Mouse (Mus musculus) hindbrain, embryonic 12.5 days (tissue): ENCODE data around the gene Poll. TPM values are rescaled to one million over a fixed set of nuclear protein-coding genes. Genes with fewer than 3 reads are reported as not detected.

ENCODE experiments used
- ATAC-seq: fragments of 200-750 bp; cut with Nextera tagmentation; 2 replicates; pipeline ENCODE4 v1.8.0; 2017; ENCODE audit warnings: moderate TSS enrichment; ENCODE audit not compliant: low FRiP score
- H3K27ac ChIP-seq: fragments of 300-500 bp; sonication (generic); 2 replicates; pipeline ENCODE4 v1.5.1; 2016; ENCODE audit warnings: mild to moderate bottlenecking
- H3K27me3 ChIP-seq: fragments of 300-500 bp; sonication (generic); 2 replicates; pipeline ENCODE4 v1.6.1; 2016; ENCODE audit warnings: mild to moderate bottlenecking
- H3K36me3 ChIP-seq: fragments of 300-500 bp; sonication (generic); 2 replicates; pipeline ENCODE4 v1.6.1; 2016; ENCODE audit warnings: mild to moderate bottlenecking
- H3K4me1 ChIP-seq: fragments of 300-500 bp; sonication (generic); 2 replicates; pipeline ENCODE4 v1.6.1; 2016
- H3K4me2 ChIP-seq: fragments of 300-500 bp; sonication (generic); replicated peaks from 2 replicates; pipeline ENCODE4 v1.6.1; 2016; ENCODE audit warnings: mild to moderate bottlenecking
- H3K4me3 ChIP-seq: fragments of 300-500 bp; sonication (generic); 2 replicates; pipeline ENCODE4 v1.5.1; 2016; ENCODE audit warnings: mild to moderate bottlenecking
- H3K9ac ChIP-seq: fragments of 300-500 bp; sonication (generic); 2 replicates; pipeline ENCODE4 v1.6.1; 2016; ENCODE audit warnings: mild to moderate bottlenecking, moderate library complexity
- H3K9me3 ChIP-seq: fragments of 300-500 bp; sonication (generic); replicated peaks from 2 replicates; pipeline ENCODE4 v1.6.1; 2016; ENCODE audit warnings: mild to moderate bottlenecking
- WGBS: fragments of 180-500 bp; shearing (Covaris S2); methylation state at CpG from one replicate; pipeline ENCODE4 v1.1.7; 2016; 5-methylcytosine and 5-hydroxymethylcytosine counted together
- polyA plus RNA-seq: library from polyadenylated mRNA; unstranded; fragments of >200 nt; fragmentation: Nextera tagmentation; extraction: Ambion mirVana; gene quantifications from 2 replicates; pipeline ENCODE4 v1.2.1, GENCODE M21; 2016

Gene Poll
- polyA plus RNA-seq, 1 experiment from 2014 or later = 16.5 TPM

GRCm38 (mm10) chr19:45589761-45590160, 29.4 kb upstream of the Poll start:
- WGBS = 91% methylated on average over 6 of the region's 6 CpGs
- peaks cover 69% of the 10 kb centered on the region for H3K27me3 ChIP-seq

GRCm38 (mm10) chr19:45587509-45588292, 27.4 kb upstream of the Poll start:
- H3K9ac ChIP-seq = no peak overlapping the region
- ATAC-seq = no peak
- peaks cover 7% of the 10 kb centered on the region for H3K4me1 ChIP-seq
- no peaks in the 10 kb centered on the region for H3K36me3 ChIP-seq
- peaks cover 65% of the 10 kb centered on the region for H3K27me3 ChIP-seq
- no peak overlapping the region for H3K27ac ChIP-seq
- no peak overlapping the region for H3K4me3 ChIP-seq
- 84% methylated on average over 6 of the region's 6 CpGs for WGBS
- no peaks in the 10 kb centered on the region for H3K9me3 ChIP-seq
- no peak overlapping the region for H3K4me2 ChIP-seq

More at GRCm38 (mm10) chr19:45589761-45590160, 29.4 kb upstream of the Poll start:
- Histone ChIP-seq H3K36me3 (no peaks in the 10 kb centered on the region), H3K4me3 (no peak overlapping the region), H3K4me1 (peaks cover 3% of the 10 kb centered on the region; the same call in 1 of the 2 replicates), H3K27ac (no peak overlapping the region), H3K9me3 (no peaks in the 10 kb centered on the region), H3K9ac (no peak overlapping the region), H3K4me2 (no peak overlapping the region)
- ATAC-seq = no peak

GRCm38 (mm10) chr19:45586850-45587249, 26.5 kb upstream of the Poll start:
- Histone ChIP-seq H3K4me3 (no peak overlapping the region), H3K9me3 (no peaks in the 10 kb centered on the region), H3K4me2 (no peak overlapping the region), H3K27ac (no peak overlapping the region), H3K36me3 (no peaks in the 10 kb centered on the region), H3K4me1 (peaks cover 15% of the 10 kb centered on the region), H3K27me3 (peaks cover 62% of the 10 kb centered on the region), H3K9ac (no peak overlapping the region)
- WGBS = 63% methylated on average over 3 of the region's 3 CpGs
- ATAC-seq = no peak

GRCm38 (mm10) chr19:45584856-45585620, 24.7 kb upstream of the Poll start:
- Histone ChIP-seq H3K4me2 (no peak overlapping the region), H3K27me3 (peaks cover 55% of the 10 kb centered on the region), H3K27ac (no peak overlapping the region), H3K9ac (no peak overlapping the region), H3K36me3 (no peaks in the 10 kb centered on the region), H3K4me3 (no peak overlapping the region), H3K9me3 (no peaks in the 10 kb centered on the region), H3K4me1 (peaks cover 25% of the 10 kb centered on the region)
- 79% methylated on average over 9 of the region's 9 CpGs for WGBS
- no peak for ATAC-seq

GRCm38 (mm10) chr19:45583136-45583535, 22.8 kb upstream of the Poll start:
- Histone ChIP-seq H3K4me3 (no peak overlapping the region), H3K9me3 (no peaks in the 10 kb centered on the region), H3K27me3 (peaks cover 57% of the 10 kb centered on the region), H3K4me1 (peaks cover 31% of the 10 kb centered on the region), H3K9ac (no peak overlapping the region), H3K27ac (no peak overlapping the region), H3K36me3 (peaks cover 11% of the 10 kb centered on the region), H3K4me2 (no peak overlapping the region)
- ATAC-seq = no peak
- WGBS = 85% methylated on average over 6 of the region's 6 CpGs

GRCm38 (mm10) chr19:45582161-45582560, 21.8 kb upstream of the Poll start:
- Histone ChIP-seq H3K9ac (0 out of 2 replicates have a peak overlapping the region, but pooled peaks have one; percentile 15), H3K4me2 (no peak overlapping the region), H3K4me3 (no peak overlapping the region), H3K36me3 (peaks cover 19% of the 10 kb centered on the region), H3K27ac (0 out of 2 replicates have a peak overlapping the region, but pooled peaks have one; percentile 4), H3K27me3 (peaks cover 59% of the 10 kb centered on the region), H3K4me1 (peaks cover 31% of the 10 kb centered on the region), H3K9me3 (no peaks in the 10 kb centered on the region)
- ATAC-seq = peak; percentile 3; the same call in 1 of the 2 replicates
- WGBS = 5% methylated on average over 8 of the region's 8 CpGs

- Histone ChIP-seq H3K9ac (no peak overlapping the region), H3K4me3 (no peak overlapping the region), H3K27me3 (peaks cover 59% of the 10 kb centered on the region), H3K36me3 (peaks cover 27% of the 10 kb centered on the region), H3K9me3 (no peaks in the 10 kb centered on the region), H3K4me1 (peaks cover 29% of the 10 kb centered on the region), H3K4me2 (no peak overlapping the region), H3K27ac (no peak overlapping the region)
- no peak for ATAC-seq
- 67% methylated on average over 3 of the region's 3 CpGs for WGBS
These were observed 20.9 kb upstream of the Poll start for GRCm38 (mm10) chr19:45581257-45581656.

GRCm38 (mm10) chr19:45580235-45580634, 19.9 kb upstream of the Poll start:
- Histone ChIP-seq H3K4me1 (peaks cover 38% of the 10 kb centered on the region), H3K36me3 (peaks cover 27% of the 10 kb centered on the region), H3K27ac (no peak overlapping the region), H3K27me3 (peaks cover 56% of the 10 kb centered on the region), H3K9ac (no peak overlapping the region), H3K4me2 (no peak overlapping the region; the same call in 1 of the 2 replicates), H3K9me3 (no peaks in the 10 kb centered on the region), H3K4me3 (no peak overlapping the region)
- 43% methylated on average over 12 of the region's 12 CpGs for WGBS
- ATAC-seq = no peak

- peaks cover 27% of the 10 kb centered on the region for H3K36me3 ChIP-seq
- peaks cover 45% of the 10 kb centered on the region for H3K4me1 ChIP-seq
- H3K9ac ChIP-seq = no peak overlapping the region
- peaks cover 59% of the 10 kb centered on the region for H3K27me3 ChIP-seq
- H3K4me3 ChIP-seq = no peak overlapping the region
- H3K9me3 ChIP-seq = no peaks in the 10 kb centered on the region
- ATAC-seq = no peak
- no peak overlapping the region for H3K4me2 ChIP-seq
- WGBS = 88% methylated on average over 7 of the region's 7 CpGs
- no peak overlapping the region for H3K27ac ChIP-seq
These were observed 19.1 kb upstream of the Poll start for GRCm38 (mm10) chr19:45579416-45579815.

- no peak overlapping the region for H3K9ac ChIP-seq
- H3K4me3 ChIP-seq = no peak overlapping the region
- no peak for ATAC-seq
- peaks cover 57% of the 10 kb centered on the region for H3K27me3 ChIP-seq
- H3K9me3 ChIP-seq = no peaks in the 10 kb centered on the region
- no peak overlapping the region for H3K4me2 ChIP-seq
- no peak overlapping the region for H3K27ac ChIP-seq
- peaks cover 49% of the 10 kb centered on the region for H3K4me1 ChIP-seq
- WGBS = 90% methylated on average over 12 of the region's 12 CpGs
- H3K36me3 ChIP-seq = peaks cover 27% of the 10 kb centered on the region
These were observed 18.6 kb upstream of the Poll start for GRCm38 (mm10) chr19:45578976-45579375.

GRCm38 (mm10) chr19:45577141-45577750, 16.9 kb upstream of the Poll start:
- Histone ChIP-seq H3K4me3 (no peak overlapping the region), H3K9ac (no peak overlapping the region), H3K9me3 (no peaks in the 10 kb centered on the region), H3K27ac (no peak overlapping the region), H3K4me2 (no peak overlapping the region), H3K36me3 (peaks cover 29% of the 10 kb centered on the region), H3K4me1 (peaks cover 40% of the 10 kb centered on the region), H3K27me3 (peaks cover 42% of the 10 kb centered on the region)
- no peak for ATAC-seq
- 89% methylated on average over 14 of the region's 14 CpGs for WGBS

- H3K4me3 ChIP-seq = no peak overlapping the region
- H3K27me3 ChIP-seq = peaks cover 40% of the 10 kb centered on the region
- H3K9ac ChIP-seq = no peak overlapping the region
- H3K9me3 ChIP-seq = no peaks in the 10 kb centered on the region
- H3K36me3 ChIP-seq = peaks cover 29% of the 10 kb centered on the region
- no peak for ATAC-seq
- H3K4me1 ChIP-seq = peaks cover 33% of the 10 kb centered on the region
- H3K4me2 ChIP-seq = no peak overlapping the region
- no peak overlapping the region for H3K27ac ChIP-seq
- 10% methylated on average over 8 of the region's 8 CpGs for WGBS
These were observed 15.3 kb upstream of the Poll start for GRCm38 (mm10) chr19:45575632-45576001.
